23 mouse cellular contexts compared by ENCODE assay signal in genomic region chr3:146007872-146008271, GRCm38 (mm10). TPM values are rescaled to one million over a fixed set of nuclear protein-coding genes. Genes with fewer than 3 reads are reported as not detected.
"Had no signal": no experiment of that assay in that cellular context is flagged by ENCODE, and none has a peak within 500 bp of the region (broad histone marks: within the 10 kb centered on the region; RNA-seq: fewer than 3 reads in every experiment).

No protein-coding gene starts in this region.

- H3K27me3 ChIP-seq: limb, embryonic 12.5 days; limb, embryonic 15.5 days; midbrain, embryonic 13.5 days; neural tube, embryonic 13.5 days had no signal

- H3K9ac ChIP-seq: limb, embryonic 12.5 days; limb, embryonic 15.5 days; liver, embryonic 14.5 days; liver, postnatal 0 days; lung, embryonic 14.5 days; midbrain, embryonic 13.5 days; neural tube, embryonic 13.5 days had no signal

- H3K4me2 ChIP-seq: limb, embryonic 12.5 days; limb, embryonic 15.5 days; liver, embryonic 11.5 days; lung, embryonic 14.5 days; midbrain, embryonic 13.5 days; neural tube, embryonic 13.5 days had no signal

- H3K9me3 ChIP-seq: limb, embryonic 12.5 days; limb, embryonic 15.5 days; megakaryocyte, embryonic 14.5 days; midbrain, embryonic 10.5 days; midbrain, embryonic 13.5 days; neural tube, embryonic 13.5 days had no signal

- H3K4me3 ChIP-seq: limb, embryonic 12.5 days; limb, embryonic 15.5 days; megakaryocyte, embryonic 14.5 days; midbrain, embryonic 10.5 days; midbrain, embryonic 13.5 days; myocyte; neural tube, embryonic 13.5 days had no signal

- H3K4me1 ChIP-seq: limb, embryonic 15.5 days; megakaryocyte, embryonic 14.5 days; neural tube, embryonic 13.5 days had no signal

- H3K36me3 ChIP-seq: midbrain, embryonic 13.5 days had no signal

- ATAC-seq: liver, postnatal 0 days; lung, postnatal 0 days; midbrain, embryonic 13.5 days; midbrain, embryonic 16.5 days had no signal

- DNase-seq: kidney, adult 2 months; kidney, postnatal 25 days; left cerebral cortex, postnatal 4 days; liver, postnatal 0 days; lung, embryonic 14.5 days; retina, postnatal 1 day; right cerebral cortex, postnatal 25 days; thymus, adult 2 months; thymus, postnatal 14 days; thymus, postnatal 4 days had no signal

- H3K27ac ChIP-seq: kidney, postnatal 0 days; limb, embryonic 12.5 days; limb, embryonic 15.5 days; liver, embryonic 14.5 days; macrophage; midbrain, embryonic 10.5 days; midbrain, embryonic 13.5 days; neural tube, embryonic 13.5 days had no signal

RNA-seq across cellular contexts. Expression of gene Syde2, which starts 20.2 kb away (rescaled TPM):
- polyA plus RNA-seq: macrophage had no signal
